Mouse (Mus musculus) gastrocnemius, postnatal 25 days (tissue): ENCODE measurements at regions not wholly inside any gene's neighbourhood (a gene's known extent, or its start where the extent isn't known, plus 50 kb on each side); places are given as distances from the start of the nearest gene placed in this dataset.

ENCODE experiments used
- DNase-seq: peaks from one replicate; pipeline ENCODE4 v3.0.0; 2022

DNA sequence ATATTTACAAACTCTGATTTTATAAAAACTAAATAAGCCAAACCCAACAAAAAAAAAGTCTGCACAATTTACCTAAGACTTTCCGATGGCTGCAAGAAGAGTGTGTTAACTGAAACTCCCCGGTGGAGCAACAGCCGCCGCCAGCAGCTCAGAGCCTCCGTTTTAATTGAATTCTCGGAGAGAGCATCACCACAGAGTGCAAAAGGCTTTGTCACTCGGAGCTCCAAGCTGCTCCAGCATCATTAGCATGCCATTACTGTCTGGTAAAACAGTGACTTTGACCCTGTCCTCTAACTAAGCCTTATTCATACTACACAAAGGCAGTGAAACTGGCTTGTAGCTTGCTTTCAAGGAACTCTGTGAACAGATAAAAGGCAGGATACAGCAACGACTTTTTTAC lies 176.5 kb downstream of the Efnb2 start:
- DNase-seq, result no peak

DNA sequence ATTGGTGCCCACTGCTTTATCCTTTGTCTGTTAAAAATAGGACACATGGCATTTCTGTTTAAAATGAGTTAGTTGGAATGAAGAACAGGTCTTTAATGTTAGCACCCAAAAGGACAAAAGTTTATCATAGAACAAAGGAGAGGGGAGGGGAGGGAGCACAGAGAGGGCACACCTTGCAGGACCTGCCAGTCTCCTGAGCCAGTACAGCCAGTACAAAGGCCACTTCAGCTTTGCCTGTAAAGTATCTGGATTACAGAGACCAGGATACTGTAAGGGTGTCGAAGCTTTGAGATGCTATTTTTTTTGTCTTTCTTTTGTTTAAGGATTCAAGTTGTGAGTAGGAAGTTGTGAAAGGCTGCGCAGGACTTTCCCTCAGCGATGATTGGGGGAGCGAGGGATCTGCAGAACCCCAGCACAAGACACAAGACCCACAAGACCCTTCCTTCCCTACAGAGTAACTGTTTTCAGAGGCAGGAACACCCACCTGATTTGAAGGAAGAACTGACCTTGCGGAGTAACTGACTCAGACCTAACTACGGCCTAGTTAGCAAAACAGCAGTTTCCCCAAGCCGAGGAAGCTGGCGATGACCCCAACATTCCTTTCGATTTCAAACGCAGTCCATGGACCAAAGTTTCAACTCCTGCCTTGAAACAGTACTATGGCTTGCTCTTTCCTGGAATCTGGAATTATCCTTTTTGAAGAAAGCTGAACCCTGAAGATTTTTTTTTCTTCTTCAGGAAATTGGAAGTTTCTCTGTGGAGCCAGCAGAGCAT lies 178.1 kb downstream of the Efnb2 start:
- no peak for DNase-seq

GRCm38 (mm10) chr8:8477456-8477855 lies 183.6 kb downstream of the Efnb2 start:
- peak; percentile 44 for DNase-seq

DNA sequence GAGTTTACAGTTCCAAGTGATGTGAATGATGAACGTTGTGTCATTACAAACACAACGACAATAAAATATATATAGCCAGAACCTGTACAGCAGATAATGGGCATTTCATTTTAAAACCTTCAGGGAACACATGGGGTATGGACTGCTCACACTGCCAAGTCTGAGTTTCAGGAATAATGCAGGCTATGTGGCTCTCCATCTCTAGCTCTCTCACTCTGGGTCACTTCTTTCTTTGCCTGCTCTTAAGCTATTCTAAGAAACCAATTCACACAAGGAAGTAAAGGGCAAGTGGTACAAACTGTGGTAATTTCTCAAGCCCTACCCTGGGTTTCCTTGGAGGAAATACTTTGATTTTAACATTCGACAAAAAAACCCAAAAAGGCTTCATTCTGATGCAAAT lies 192.5 kb downstream of the Efnb2 start:
- no peak for DNase-seq

GRCm38 (mm10) chr8:8466526-8467244 lies 194.4 kb downstream of the Efnb2 start:
- DNase-seq, result no peak

GRCm38 (mm10) chr8:8462455-8462854 lies 198.6 kb downstream of the Efnb2 start:
- no peak for DNase-seq

- no peak for DNase-seq
Measured at GRCm38 (mm10) chr8:8457536-8457935, 203.5 kb downstream of the Efnb2 start.

DNA sequence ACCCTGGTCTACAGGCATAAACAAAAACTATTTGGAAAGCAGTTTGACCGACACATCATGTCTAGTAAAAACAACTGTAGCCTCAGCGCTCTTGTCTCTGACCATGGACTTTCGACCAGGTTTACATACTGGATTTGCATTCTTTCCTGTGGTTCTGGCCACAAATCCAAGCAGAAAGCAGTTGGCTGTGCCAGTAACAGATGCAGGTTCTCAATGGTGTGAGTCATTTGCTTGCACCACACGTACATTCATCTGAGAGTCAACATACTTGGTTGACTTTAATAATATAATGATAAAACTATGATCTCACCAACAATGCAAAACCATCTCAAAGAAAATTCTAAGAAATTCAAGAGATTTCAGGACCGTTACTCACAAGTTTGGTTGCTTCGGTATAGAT lies 207.1 kb downstream of the Efnb2 start:
- no peak for DNase-seq

DNA sequence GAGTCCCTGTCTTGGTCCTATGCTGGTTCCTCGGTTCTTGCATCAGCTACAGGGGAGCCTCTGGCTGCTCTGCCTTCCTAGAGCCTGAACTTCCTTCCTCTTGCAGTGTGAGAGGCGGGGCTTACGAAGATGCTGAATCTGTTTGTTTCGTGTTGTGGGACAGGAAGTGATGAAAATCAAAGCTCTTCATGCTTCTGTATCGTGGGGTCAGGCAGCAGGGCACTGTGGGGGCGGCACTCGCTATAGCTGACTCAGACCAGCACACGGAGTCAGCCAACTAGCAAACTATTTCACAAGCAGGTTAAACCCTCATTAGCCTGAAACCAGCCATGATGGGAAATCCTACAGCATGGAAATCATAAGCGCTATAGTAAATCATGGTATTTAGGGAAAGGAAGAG lies 208.8 kb downstream of the Efnb2 start:
- DNase-seq, result no peak

- DNase-seq, result no peak
Measured at GRCm38 (mm10) chr8:8448911-8449310, 212.1 kb downstream of the Efnb2 start.

DNA sequence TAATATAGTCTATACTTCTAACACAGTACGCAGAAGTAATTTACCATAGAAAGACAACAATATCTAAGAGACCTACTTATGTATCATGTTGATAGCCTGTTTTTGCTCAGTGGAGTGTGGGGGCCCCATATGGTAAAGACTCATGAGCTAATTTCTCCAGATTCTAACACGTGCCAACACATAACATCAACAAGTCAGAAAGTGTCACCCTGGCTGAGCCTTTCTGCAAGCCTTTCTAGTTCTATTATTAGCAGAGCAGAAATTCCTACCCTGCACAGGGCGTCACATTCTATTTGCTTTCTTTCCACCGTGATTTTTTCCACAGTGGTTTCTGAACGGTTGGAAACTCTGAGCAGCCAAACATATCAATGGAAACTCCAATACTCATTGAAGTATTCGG lies 219.5 kb downstream of the Efnb2 start:
- no peak for DNase-seq

DNA sequence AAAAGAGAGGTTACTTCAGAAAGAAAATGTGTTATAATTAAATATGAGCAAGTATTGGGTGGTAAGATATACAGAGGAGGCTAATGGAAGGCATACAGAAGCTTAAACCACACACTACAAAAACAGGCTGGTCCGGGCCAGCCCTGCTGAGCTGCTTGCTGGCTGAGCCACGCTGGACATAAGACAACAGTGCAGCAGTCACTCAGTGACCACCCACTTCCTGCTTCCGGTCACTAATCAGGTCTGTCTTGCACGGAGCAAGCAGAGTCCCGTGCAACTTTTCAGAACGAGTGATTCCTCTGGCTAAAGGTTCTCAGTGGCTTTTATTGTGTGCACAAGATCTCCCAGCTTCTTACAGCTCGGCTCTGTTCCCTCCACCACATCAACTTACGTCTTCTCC lies 220.1 kb downstream of the Efnb2 start:
- no peak for DNase-seq

GRCm38 (mm10) chr8:8426201-8426600 lies 234.8 kb downstream of the Efnb2 start:
- no peak for DNase-seq

DNA sequence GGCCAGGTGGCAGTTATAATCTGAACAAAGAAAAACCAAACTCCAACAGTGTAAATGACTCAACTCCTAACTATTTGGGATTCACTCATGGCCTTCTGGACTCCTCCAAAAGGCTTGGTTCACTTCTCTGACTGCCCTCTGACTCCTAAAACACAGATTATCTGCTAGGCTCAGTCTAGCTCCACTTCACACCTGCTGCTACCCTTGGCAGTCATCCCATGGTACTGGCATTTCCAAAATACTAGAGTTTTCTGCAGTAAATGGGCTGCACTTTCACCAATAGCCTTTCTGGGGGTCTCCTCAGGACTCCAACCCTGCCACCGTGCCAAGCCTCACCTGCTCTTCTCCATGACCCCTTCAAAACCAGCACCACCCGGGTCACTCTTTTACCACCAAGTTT lies 237.6 kb downstream of the Efnb2 start:
- no peak for DNase-seq

- no peak for DNase-seq
Measured at GRCm38 (mm10) chr8:8421713-8422112, 239.3 kb downstream of the Efnb2 start.

GRCm38 (mm10) chr8:8419360-8420330 lies 241.4 kb downstream of the Efnb2 start:
- DNase-seq, result no peak

- no peak for DNase-seq
Measured at GRCm38 (mm10) chr8:8418929-8419328, 242.1 kb downstream of the Efnb2 start.

GRCm38 (mm10) chr8:8418525-8418924 lies 242.5 kb downstream of the Efnb2 start:
- no peak for DNase-seq

GRCm38 (mm10) chr8:8416092-8416701 lies 244.8 kb downstream of the Efnb2 start:
- DNase-seq, result no peak

DNA sequence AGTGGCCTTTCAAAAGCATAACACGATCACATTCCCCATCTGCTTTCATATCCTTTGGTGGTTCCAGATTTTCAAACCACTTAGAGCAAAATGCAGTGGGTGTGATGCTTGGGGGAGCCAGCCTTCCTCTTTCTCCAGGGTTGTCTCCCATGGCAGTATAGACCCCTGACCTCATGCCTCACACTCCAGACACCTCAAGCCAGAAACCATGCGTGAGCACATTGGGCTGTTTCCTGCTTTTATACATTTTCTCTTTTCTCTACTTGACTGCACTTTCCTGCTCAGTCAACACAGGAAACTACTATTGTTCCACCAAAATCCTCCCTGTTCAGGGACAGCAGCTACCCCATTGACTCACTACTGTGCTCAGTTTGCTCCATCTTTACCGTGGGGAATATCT lies 253.7 kb downstream of the Efnb2 start:
- DNase-seq, result no peak

- DNase-seq, result no peak
Measured at GRCm38 (mm10) chr8:8403410-8403809, 257.6 kb downstream of the Efnb2 start.

GRCm38 (mm10) chr8:8392303-8392702 lies 268.7 kb downstream of the Efnb2 start:
- DNase-seq, result no peak
